Comparison of ENCODE assay signal across 21 mouse cellular contexts in the genomic region with DNA sequence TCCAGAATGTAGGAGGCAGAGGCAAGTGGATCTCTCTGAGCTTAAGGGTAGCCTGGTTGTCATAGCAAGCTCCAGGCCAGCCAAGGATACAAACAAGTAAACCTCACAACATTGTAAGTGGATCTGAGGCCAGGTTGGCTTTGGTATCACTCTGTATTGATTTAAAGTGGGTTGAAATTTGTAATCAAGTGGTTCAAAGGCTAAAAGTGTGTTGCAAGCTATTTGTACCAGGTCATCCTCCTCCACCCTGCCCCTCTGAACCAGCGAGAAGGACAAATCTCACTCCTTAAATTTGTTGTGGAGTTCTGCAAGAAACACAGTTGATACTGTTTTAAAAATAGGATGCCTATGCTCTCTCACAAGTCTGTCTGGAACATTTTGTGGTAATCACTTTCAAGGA. TPM values are rescaled to one million over a fixed set of nuclear protein-coding genes. Genes with fewer than 3 reads are reported as not detected.
DNase-seq lines count a peak whose midpoint lies in the region; ATAC-seq and TF ChIP-seq lines count a peak whose summit lies in the region.
"Had no signal": no experiment of that assay in that cellular context is flagged by ENCODE, and none has a peak within 500 bp of the region (broad histone marks: within the 10 kb centered on the region; RNA-seq: fewer than 3 reads in every experiment).

No protein-coding gene starts in this region.

- ATAC-seq in liver, postnatal 0 days, result peak; percentile 86
- ATAC-seq: forebrain, embryonic 14.5 days; forebrain, embryonic 16.5 days had no signal

- 38% methylated on average over 1 of the region's 1 CpGs for WGBS in liver, postnatal 0 days (ENCODE audit: insufficient replicate concordance)

- peaks cover 4% of the 10 kb centered on the region; the same call in 1 of the 2 replicates for H3K4me1 ChIP-seq in liver, postnatal 0 days (ENCODE audit: insufficient read depth)
- H3K4me1 ChIP-seq: embryonic facial prominence, embryonic 13.5 days; embryonic facial prominence, embryonic 15.5 days; forebrain, embryonic 10.5 days; forebrain, embryonic 12.5 days had no signal

- DNase-seq in heart, adult 11 months, result peak; percentile 70
- DNase-seq in heart, postnatal 4 days, result no peak
- DNase-seq in liver, postnatal 0 days, result no peak
- DNase-seq in liver, result no peak
- DNase-seq: adrenal gland, adult 8-10 months; adrenal gland, postnatal 14 days; adrenal gland, postnatal 36 days; cerebellum, adult 11 months; cerebellum, adult 18-20 months; cerebellum, adult 8-10 months; cerebellum, adult 9-11 months; cerebellum, postnatal 14 days; cerebellum, postnatal 36 days; embryo, embryonic 11 days had no signal

- no peak overlapping the region for H3K9ac ChIP-seq in liver, postnatal 0 days (replicated peaks)
- H3K9ac ChIP-seq: embryonic facial prominence, embryonic 13.5 days; embryonic facial prominence, embryonic 15.5 days; forebrain, embryonic 12.5 days had no signal

- no peaks in the 10 kb centered on the region for H3K9me3 ChIP-seq in liver, postnatal 0 days (ENCODE audit: low read length)
- H3K9me3 ChIP-seq: embryonic facial prominence, embryonic 13.5 days; embryonic facial prominence, embryonic 15.5 days; forebrain, embryonic 10.5 days; forebrain, embryonic 12.5 days had no signal

- no peaks in the 10 kb centered on the region for H3K36me3 ChIP-seq in liver, postnatal 0 days (replicated peaks; ENCODE audit: insufficient read depth, low read length)
- H3K36me3 ChIP-seq: embryonic facial prominence, embryonic 13.5 days; embryonic facial prominence, embryonic 15.5 days; forebrain, embryonic 10.5 days; forebrain, embryonic 12.5 days had no signal

- no peaks in the 10 kb centered on the region for H3K27me3 ChIP-seq in liver, postnatal 0 days (ENCODE audit: insufficient read depth, low read length)
- H3K27me3 ChIP-seq: embryonic facial prominence, embryonic 13.5 days; embryonic facial prominence, embryonic 15.5 days; forebrain, embryonic 12.5 days had no signal

- no peak for TF ChIP-seq CTCF in liver, postnatal 0 days (IDR thresholded peaks at IDR 0.05; ENCODE audit: low read depth)

- no peak overlapping the region for H3K4me2 ChIP-seq in liver, postnatal 0 days (ENCODE audit: low read depth, low read length)
- H3K4me2 ChIP-seq: embryonic facial prominence, embryonic 13.5 days; embryonic facial prominence, embryonic 15.5 days; forebrain, embryonic 12.5 days had no signal

- peak overlapping the region; percentile 29; the same call in 1 of the 2 replicates for H3K27ac ChIP-seq in liver, postnatal 0 days (ENCODE audit: low read depth)
- H3K27ac ChIP-seq: embryonic facial prominence, embryonic 13.5 days; embryonic facial prominence, embryonic 15.5 days; forebrain, embryonic 10.5 days; forebrain, embryonic 12.5 days had no signal

- no peak overlapping the region for H3K4me3 ChIP-seq in liver, postnatal 0 days (ENCODE audit: low read depth, low read length)
- H3K4me3 ChIP-seq: embryonic facial prominence, embryonic 13.5 days; embryonic facial prominence, embryonic 15.5 days; erythroblast, embryonic 14.5 days; forebrain, embryonic 10.5 days; forebrain, embryonic 12.5 days had no signal

- peak; percentile 57; the same call in 1 of the 2 replicates for TF ChIP-seq EP300 in liver, postnatal 0 days (IDR thresholded peaks at IDR 0.05; ENCODE audit: low read depth)

RNA-seq across cellular contexts. Expression of a gene that starts 49.4 kb away (rescaled TPM):
- 100 to 1,000 TPM; 262 to 265 TPM for total RNA-seq in heart, postnatal 4 days (2021)
- polyA plus RNA-seq in liver, postnatal 0 days (2015; fragmentation: Nextera tagmentation; extraction: Ambion mirVana), result 61.9 and 69.2 TPM in 2 replicates
